Mouse (Mus musculus): ENCODE results near the gene Tnk2. TPM values are rescaled to one million over a fixed set of nuclear protein-coding genes. Genes with fewer than 3 reads are reported as not detected.

Tnk2 gene
- total RNA-seq, 1 experiment, result 47.1 TPM

DNA sequence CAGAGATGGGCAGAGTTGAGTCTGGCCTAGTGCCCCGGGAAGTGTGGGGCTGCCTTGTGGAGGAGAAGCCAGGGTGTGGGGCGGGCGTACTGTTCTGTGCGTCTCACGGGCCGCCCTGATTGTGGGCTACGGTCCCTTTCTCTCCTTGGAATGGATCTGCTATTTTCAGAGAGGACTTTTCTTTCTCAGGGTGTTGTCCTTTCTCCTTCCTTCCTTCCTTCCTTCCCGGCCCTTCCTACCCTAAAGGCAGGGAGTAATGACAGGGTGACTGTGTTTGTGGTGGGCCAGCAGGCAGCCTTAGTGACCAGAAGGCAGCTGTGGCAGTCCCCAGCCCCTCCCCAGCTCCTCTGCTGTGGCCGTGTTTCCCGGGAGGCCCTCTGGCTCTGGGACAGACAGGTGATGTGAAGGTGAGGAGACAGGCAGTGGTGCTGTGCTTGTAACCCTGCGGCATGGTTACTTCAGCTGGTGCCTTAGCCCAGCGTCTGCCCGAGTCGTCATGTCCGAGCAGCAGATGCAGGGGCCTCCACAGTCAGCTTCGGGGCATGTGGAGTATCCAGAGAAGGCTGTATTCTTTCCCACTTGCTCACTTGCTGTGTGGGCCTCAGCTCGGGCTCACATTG, 30.6 kb downstream of the Tnk2 start:
- Histone ChIP-seq H3K4me3 (ENCODE audit: insufficient read depth in 1 of 2, low read depth in 1 of 2, low read length in 2 of 2, poor library complexity in 1 of 2, severe bottlenecking in 1 of 2) (no peak overlapping the region), H3K36me3 (ENCODE audit: control insufficient read depth, insufficient read depth, low read length, poor library complexity, severe bottlenecking) (peaks cover 67% of the 10 kb centered on the region), H3K9ac (ENCODE audit: insufficient read depth, low read depth, low read length, poor library complexity, severe bottlenecking) (no peak overlapping the region), H3K27ac (ENCODE audit: insufficient read depth, low read depth, low read length, poor library complexity, severe bottlenecking) (no peak overlapping the region), H3K9me3 (ENCODE audit: control insufficient read depth, insufficient read depth, low read depth, low read length) (no peaks in the 10 kb centered on the region), H3K4me1 (ENCODE audit: control insufficient read depth in 2 of 2, insufficient read depth in 2 of 2, low read length in 2 of 2, poor library complexity in 1 of 2) (peaks cover 4 to 23% of the 10 kb centered on the region in 2 experiments; a peak in 3 of 4 replicates)
- DNase-seq (ENCODE audit: low read depth, low spot score), result no peak
- no peak for TF ChIP-seq ZNF384 (IDR thresholded peaks at IDR 0.05; ENCODE audit: low read depth, low read length)
- no peak for TF ChIP-seq ZC3H11A (IDR thresholded peaks at IDR 0.05; ENCODE audit: borderline replicate concordance, low read depth, low read length)
- TF ChIP-seq CHD2 (IDR thresholded peaks at IDR 0.05; ENCODE audit: low read depth, low read length), result no peak
- TF ChIP-seq HCFC1 (IDR thresholded peaks at IDR 0.05; ENCODE audit: borderline replicate concordance, insufficient read depth, low read length), result no peak
- no peak for TF ChIP-seq MAFK (IDR thresholded peaks at IDR 0.05; ENCODE audit: insufficient read depth, low read depth, low read length)
- in situ Hi-C loops (cut with MboI; ENCODE audit: low sequenced_read_pairs in 2 of 2, unreplicated experiment in 2 of 2), result no loop called here

DNA sequence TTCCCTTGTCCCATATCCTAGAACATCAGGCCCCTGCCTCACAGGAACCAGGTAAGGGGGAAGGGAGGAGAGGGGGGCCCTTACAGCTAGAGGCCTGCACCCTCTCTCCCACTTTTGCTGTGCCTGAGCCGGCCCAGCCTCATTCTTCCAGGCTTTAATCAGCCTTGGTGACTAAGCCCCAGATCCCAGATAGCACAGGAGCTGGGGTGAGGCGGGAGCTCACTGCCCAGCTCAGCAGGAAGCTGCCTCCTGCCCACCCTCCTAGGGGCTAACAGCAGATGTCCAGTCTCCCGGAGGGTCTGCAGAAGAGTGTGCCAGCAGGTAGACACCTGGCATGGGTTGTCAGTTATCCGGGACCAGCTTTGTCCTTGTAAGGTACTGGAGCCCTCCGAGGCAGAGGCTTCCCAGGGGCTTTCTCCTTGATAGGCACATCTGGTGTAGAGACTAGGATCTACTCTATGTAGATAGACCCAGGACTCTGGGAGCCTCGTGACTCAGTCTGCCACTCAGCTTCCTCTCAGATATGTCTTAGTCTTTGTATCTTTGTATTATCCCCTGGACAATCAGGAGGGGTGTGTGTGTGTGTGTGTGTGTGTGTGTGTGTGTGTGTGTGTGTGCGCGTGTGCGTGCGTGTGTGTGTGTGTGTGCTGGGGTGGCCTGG, 33.5 kb downstream of the Tnk2 start:
- DNase-seq (ENCODE audit: low read depth, low spot score), result no peak
- TF ChIP-seq ZC3H11A (IDR thresholded peaks at IDR 0.05; ENCODE audit: borderline replicate concordance, low read depth, low read length) (no peak), CHD2 (IDR thresholded peaks at IDR 0.05; ENCODE audit: low read depth, low read length) (no peak), MAFK (IDR thresholded peaks at IDR 0.05; ENCODE audit: insufficient read depth, low read depth, low read length) (no peak), HCFC1 (IDR thresholded peaks at IDR 0.05; ENCODE audit: borderline replicate concordance, insufficient read depth, low read length) (no peak), ZNF384 (IDR thresholded peaks at IDR 0.05; ENCODE audit: low read depth, low read length) (no peak)
- Histone ChIP-seq H3K9me3 (ENCODE audit: control insufficient read depth, insufficient read depth, low read depth, low read length) (no peaks in the 10 kb centered on the region), H3K4me1 (ENCODE audit: control insufficient read depth in 2 of 2, insufficient read depth in 2 of 2, low read length in 2 of 2, poor library complexity in 1 of 2) (peaks cover 3 to 22% of the 10 kb centered on the region in 2 experiments; a peak in 3 of 4 replicates), H3K4me3 (ENCODE audit: insufficient read depth in 1 of 2, low read depth in 1 of 2, low read length in 2 of 2, poor library complexity in 1 of 2, severe bottlenecking in 1 of 2) (no peak overlapping the region), H3K36me3 (ENCODE audit: control insufficient read depth, insufficient read depth, low read length, poor library complexity, severe bottlenecking) (peaks cover 65% of the 10 kb centered on the region), H3K27ac (ENCODE audit: insufficient read depth, low read depth, low read length, poor library complexity, severe bottlenecking) (no peak overlapping the region), H3K9ac (ENCODE audit: insufficient read depth, low read depth, low read length, poor library complexity, severe bottlenecking) (no peak overlapping the region)
- in situ Hi-C loops (cut with MboI; ENCODE audit: low sequenced_read_pairs in 2 of 2, unreplicated experiment in 2 of 2), result no loop called here

DNA sequence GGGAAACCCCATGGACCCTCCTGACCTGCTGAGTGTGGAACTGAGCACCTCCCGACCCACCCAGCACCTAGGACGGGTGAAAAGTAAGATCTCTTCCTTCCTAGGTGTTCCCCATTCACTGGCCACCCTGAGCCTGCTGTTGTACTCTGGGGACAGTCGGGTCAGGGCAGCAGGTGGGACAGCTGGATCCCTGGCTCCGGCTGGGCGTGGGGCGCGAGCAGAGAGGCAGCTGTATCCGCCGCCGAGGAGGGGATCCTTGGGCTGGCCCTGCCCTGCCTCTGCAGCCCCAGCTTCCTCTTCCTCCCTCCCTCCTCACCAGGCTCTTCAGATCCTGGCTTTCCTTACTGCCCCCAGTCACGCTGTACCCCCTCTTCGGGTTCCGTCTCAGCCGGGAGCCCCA, 34.2 kb downstream of the Tnk2 start:
- DNase-seq (ENCODE audit: low read depth, low spot score), result no peak
- TF ChIP-seq ZNF384 (IDR thresholded peaks at IDR 0.05; ENCODE audit: low read depth, low read length), result no peak
- no peak for TF ChIP-seq ZC3H11A (IDR thresholded peaks at IDR 0.05; ENCODE audit: borderline replicate concordance, low read depth, low read length)
- TF ChIP-seq HCFC1 (IDR thresholded peaks at IDR 0.05; ENCODE audit: borderline replicate concordance, insufficient read depth, low read length), result no peak
- no peak for TF ChIP-seq CHD2 (IDR thresholded peaks at IDR 0.05; ENCODE audit: low read depth, low read length)
- TF ChIP-seq MAFK (IDR thresholded peaks at IDR 0.05; ENCODE audit: insufficient read depth, low read depth, low read length), result no peak
- H3K36me3 ChIP-seq (ENCODE audit: control insufficient read depth, insufficient read depth, low read length, poor library complexity, severe bottlenecking), result peaks cover 65% of the 10 kb centered on the region
- in situ Hi-C loops (cut with MboI; ENCODE audit: low sequenced_read_pairs in 2 of 2, unreplicated experiment in 2 of 2), result no loop called here
- peaks cover 0 to 17% of the 10 kb centered on the region in 2 experiments; a peak in 1 of 4 replicates for H3K4me1 ChIP-seq (ENCODE audit: control insufficient read depth in 2 of 2, insufficient read depth in 2 of 2, low read length in 2 of 2, poor library complexity in 1 of 2)
- H3K9ac ChIP-seq (ENCODE audit: insufficient read depth, low read depth, low read length, poor library complexity, severe bottlenecking), result no peak overlapping the region
- no peak overlapping the region for H3K27ac ChIP-seq (ENCODE audit: insufficient read depth, low read depth, low read length, poor library complexity, severe bottlenecking)
- H3K4me3 ChIP-seq (ENCODE audit: insufficient read depth in 1 of 2, low read depth in 1 of 2, low read length in 2 of 2, poor library complexity in 1 of 2, severe bottlenecking in 1 of 2), result no peak overlapping the region
- no peaks in the 10 kb centered on the region for H3K9me3 ChIP-seq (ENCODE audit: control insufficient read depth, insufficient read depth, low read depth, low read length)

- Histone ChIP-seq H3K4me3 (ENCODE audit: insufficient read depth in 1 of 2, low read depth in 1 of 2, low read length in 2 of 2, poor library complexity in 1 of 2, severe bottlenecking in 1 of 2) (no peak overlapping the region), H3K9me3 (ENCODE audit: control insufficient read depth, insufficient read depth, low read depth, low read length) (no peaks in the 10 kb centered on the region), H3K27ac (ENCODE audit: insufficient read depth, low read depth, low read length, poor library complexity, severe bottlenecking) (no peak overlapping the region), H3K36me3 (ENCODE audit: control insufficient read depth, insufficient read depth, low read length, poor library complexity, severe bottlenecking) (peaks cover 62% of the 10 kb centered on the region), H3K9ac (ENCODE audit: insufficient read depth, low read depth, low read length, poor library complexity, severe bottlenecking) (no peak overlapping the region), H3K4me1 (ENCODE audit: control insufficient read depth in 2 of 2, insufficient read depth in 2 of 2, low read length in 2 of 2, poor library complexity in 1 of 2) (peaks cover 0 to 15% of the 10 kb centered on the region in 2 experiments; a peak in 1 of 4 replicates)
- DNase-seq (ENCODE audit: low read depth, low spot score), result no peak
- no peak for TF ChIP-seq MAFK (IDR thresholded peaks at IDR 0.05; ENCODE audit: insufficient read depth, low read depth, low read length)
- TF ChIP-seq ZNF384 (IDR thresholded peaks at IDR 0.05; ENCODE audit: low read depth, low read length), result no peak
- TF ChIP-seq HCFC1 (IDR thresholded peaks at IDR 0.05; ENCODE audit: borderline replicate concordance, insufficient read depth, low read length), result no peak
- no peak for TF ChIP-seq CHD2 (IDR thresholded peaks at IDR 0.05; ENCODE audit: low read depth, low read length)
- TF ChIP-seq ZC3H11A (IDR thresholded peaks at IDR 0.05; ENCODE audit: borderline replicate concordance, low read depth, low read length), result no peak
- in situ Hi-C loops (cut with MboI; ENCODE audit: low sequenced_read_pairs in 2 of 2, unreplicated experiment in 2 of 2), result no loop called here
Observed at GRCm38 (mm10) chr16:32678812-32679211, 35.1 kb downstream of the Tnk2 start.

Data from ES-E14 (cell line).